Mouse (Mus musculus) left cerebral cortex, postnatal 10 days (tissue): ENCODE data around the gene Henmt1. TPM values are rescaled to one million over a fixed set of nuclear protein-coding genes. Genes with fewer than 3 reads are reported as not detected.
A peak's percentile ranks its signal among the peaks of the same experiment; 100 is the strongest.

Source experiments
- DNase-seq, 2 experiments: peaks; one replicate each; pipeline ENCODE4 v3.0.0; 2021 to 2022; ENCODE audit warnings: low spot score in 2 of 2, mixed read lengths in 1 of 2; ENCODE audit errors: extremely low spot score in 1 of 2
- intact Hi-C: fragments of 180-260 bp; cut with DNase I; formaldehyde crosslinking; loops from one replicate; pipeline ENCODE4 v1.15.1; 2025
- total RNA-seq, 2 experiments: library from RNA; stranded (reverse); gene quantifications; 2 replicates each; pipeline ENCODE4 v1.2.3; 2021

The Henmt1 gene
- total RNA-seq, 2 experiments from 2014 or later, result 3.7 to 5.1 TPM

GRCm38 (mm10) chr3:108926308-108926707 lies 13.4 kb upstream of the Henmt1 start:
- DNase-seq, result no peak
- intact Hi-C loops, result no loop called here

DNA sequence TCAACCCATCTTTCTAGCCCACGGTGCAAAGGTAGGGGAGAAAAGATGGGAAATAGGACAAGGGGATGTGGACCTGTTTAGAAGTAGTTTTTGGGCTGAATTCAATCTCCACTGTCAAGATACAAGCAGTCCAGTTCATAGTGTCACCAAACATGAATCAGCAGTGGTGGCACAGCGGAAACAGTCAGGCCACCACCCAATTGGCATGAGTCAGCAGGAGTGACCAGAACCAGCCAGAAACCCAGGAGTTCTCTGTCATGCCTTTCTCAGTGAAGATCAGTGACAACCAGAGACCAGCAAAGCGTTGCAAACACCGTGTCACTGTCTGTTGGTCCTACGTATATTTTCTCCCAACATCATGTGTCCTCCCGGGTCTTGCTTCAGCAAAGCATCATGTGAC lies 6.1 kb upstream of the Henmt1 start:
- no peak for DNase-seq
- intact Hi-C loops, result no loop called here

DNA sequence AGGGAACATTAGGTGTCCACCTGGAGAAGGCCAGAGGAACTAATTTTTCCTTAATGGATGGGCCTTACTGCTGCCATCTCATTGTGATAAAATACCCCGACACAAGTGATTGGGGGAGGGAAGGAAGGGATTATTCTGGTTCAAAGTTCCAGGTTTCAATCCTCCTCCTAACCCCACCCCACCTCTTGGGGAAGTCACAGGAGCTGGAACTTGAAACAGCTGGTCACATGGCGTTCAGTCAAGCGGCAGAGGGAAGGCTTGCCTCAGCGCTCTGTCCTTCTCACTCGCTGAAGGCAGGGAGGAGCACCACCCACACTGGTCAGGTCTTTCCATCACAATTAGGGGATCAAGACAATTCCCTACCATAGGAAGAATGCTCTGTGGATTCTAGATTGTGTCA lies 982 bp upstream of the Henmt1 start:
- intact Hi-C loops, result no loop called here
- DNase-seq, result no peak

DNA sequence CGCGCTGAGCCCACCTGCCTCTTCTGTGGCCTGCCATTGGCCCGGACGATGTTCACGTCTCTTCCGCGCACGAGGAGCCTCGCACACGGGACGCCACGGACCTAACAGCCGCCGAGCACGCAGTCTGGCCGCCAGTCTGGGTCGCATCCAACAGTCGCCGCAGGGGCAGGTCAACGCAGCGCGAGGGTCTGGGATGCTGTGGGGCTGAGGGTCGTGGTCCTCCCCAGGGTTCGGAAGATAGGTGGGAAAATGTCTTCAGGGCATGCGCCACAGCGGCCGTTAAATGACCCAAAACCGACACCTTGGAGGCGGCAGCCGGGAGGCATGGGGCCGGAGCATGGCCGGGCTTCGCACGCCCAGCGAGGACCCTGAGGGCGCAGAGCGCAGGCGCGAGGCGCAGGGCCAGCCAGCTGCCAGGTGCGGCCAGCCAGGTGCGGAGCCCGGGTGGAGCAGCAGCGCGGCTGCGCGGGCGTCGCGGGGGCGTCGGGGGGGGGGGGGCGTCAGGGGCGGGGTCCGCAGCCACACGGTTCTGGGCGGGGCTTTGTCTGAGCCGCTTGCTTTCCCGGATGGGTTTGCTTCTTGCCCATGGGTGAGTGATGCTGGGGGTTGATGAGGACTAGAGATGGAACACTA lies 444 bp downstream of the Henmt1 start, which contains the start of gene Gm9857:
Gm9857 (minus strand) TSS at position 445 of the 633 bp plus-strand sequence.
- DNase-seq, result peak in 1 of 2 experiments; percentile 36
- intact Hi-C loops, result no loop called here

DNA sequence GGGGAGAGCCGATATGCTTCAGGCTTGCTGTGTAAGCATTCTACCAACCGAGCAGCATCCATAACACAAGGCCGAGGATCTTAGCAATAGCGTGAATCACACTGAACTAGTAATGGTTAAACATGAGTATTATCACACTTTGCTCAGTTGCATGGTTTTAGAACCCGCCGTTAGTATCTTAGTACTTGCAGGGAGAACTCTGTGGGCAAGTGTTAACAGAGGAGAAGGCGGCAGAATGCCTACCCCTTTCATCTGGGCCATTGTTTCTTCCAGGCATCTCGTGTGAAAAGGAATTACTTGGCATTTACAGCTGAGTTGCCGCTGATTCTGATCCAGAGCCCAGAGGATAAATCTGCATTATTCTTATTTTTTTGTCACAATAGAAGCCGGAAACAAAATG lies 1.3 kb downstream of the Henmt1 start:
- no peak for DNase-seq
- intact Hi-C loops, result no loop called here

DNA sequence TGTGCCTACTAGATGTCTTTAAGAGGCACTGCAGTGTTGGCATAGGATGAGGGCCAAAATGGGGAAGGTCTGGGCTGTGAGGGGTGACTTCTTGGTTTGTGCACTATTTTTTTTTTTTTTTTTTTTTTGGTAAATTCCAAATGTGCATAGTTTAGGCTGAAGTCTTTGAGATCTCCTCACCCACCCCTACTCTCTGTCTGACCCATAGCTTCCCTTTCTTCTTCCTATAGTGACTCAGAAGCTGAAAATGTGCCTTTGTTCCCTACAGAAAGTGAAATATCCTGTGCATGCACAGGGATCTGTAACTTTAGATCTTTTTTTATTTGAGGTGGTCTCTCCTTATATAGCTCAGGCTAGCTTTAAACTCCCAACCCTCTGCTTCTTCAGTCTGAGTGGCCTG lies 18.3 kb downstream of the Henmt1 start:
- intact Hi-C loops, result no loop called here
- DNase-seq, result no peak

- no peak for DNase-seq
- intact Hi-C loops, result loop anchor here (5.0 kb wide), 1 partner anchor 47 kb away; the partner anchor contains the start of gene Prpf38b
Observed at GRCm38 (mm10) chr3:108959680-108960295, 20.1 kb downstream of the Henmt1 start.

DNA sequence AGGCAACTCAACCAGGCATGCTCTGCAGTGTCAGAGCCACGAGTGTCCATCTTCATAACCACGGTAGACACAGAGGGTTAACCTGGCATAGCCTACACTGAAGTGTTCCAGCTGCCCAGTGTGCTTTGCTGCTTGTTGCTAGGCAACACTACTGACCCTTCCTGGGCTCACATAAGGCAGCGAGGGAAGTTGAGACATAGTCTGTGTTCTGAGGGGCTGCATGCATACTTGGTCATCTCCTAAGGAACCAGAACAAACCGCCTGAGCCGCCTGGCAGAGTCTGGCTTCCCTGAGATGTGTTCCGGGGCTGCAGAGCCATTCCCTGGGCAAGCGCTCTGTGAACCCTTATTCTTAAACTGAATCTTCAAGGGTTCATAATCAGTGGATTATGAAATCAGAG lies 21.6 kb downstream of the Henmt1 start:
- DNase-seq, result peak; percentile 23 to 40
- intact Hi-C loops, result loop anchor here (5.0 kb wide), 1 partner anchor 49 kb away; the partner anchor contains the start of gene Prpf38b

- intact Hi-C loops, result loop anchor here (5.0 kb wide), 1 partner anchor 49 kb away; the partner anchor contains the start of gene Prpf38b
- DNase-seq, result no peak
Observed at GRCm38 (mm10) chr3:108961655-108962054, 22.0 kb downstream of the Henmt1 start.

DNA sequence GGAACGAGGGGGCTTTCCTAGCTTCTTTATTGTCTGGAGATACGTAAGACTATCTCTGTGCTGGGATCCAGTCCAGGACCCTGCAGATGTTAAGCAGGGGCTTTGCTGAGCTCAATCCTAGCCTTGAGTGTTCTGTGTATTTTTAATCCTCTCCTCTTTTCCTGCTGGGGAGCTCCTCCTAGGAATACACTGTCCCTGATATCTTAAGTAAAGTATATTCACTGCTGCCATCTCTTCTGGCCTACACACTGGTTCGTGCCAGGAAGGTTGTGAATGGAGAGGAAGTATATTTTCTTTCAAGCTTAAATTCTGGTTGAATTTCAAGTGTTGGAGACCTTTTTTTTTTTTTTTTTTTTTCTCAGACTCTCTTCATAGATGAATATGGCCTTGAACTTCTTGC lies 23.6 kb downstream of the Henmt1 start:
- no peak for DNase-seq
- intact Hi-C loops, result loop anchor here (5.0 kb wide), 1 partner anchor 51 kb away; the partner anchor contains the start of gene Prpf38b

- no peak for DNase-seq
- intact Hi-C loops, result loop anchor here (5.0 kb wide), 1 partner anchor 51 kb away; the partner anchor contains the start of gene Prpf38b
Observed at GRCm38 (mm10) chr3:108963776-108964175, 24.1 kb downstream of the Henmt1 start.

- intact Hi-C loops, result loop anchor here (5.0 kb wide), 1 partner anchor 52 kb away; the partner anchor contains the start of gene Prpf38b
- DNase-seq, result no peak
Observed at GRCm38 (mm10) chr3:108964361-108965044, 24.8 kb downstream of the Henmt1 start.

GRCm38 (mm10) chr3:108966051-108966450 lies 26.4 kb downstream of the Henmt1 start:
- intact Hi-C loops, result no loop called here
- DNase-seq, result no peak

GRCm38 (mm10) chr3:108973980-108974660 lies 34.4 kb downstream of the Henmt1 start:
- intact Hi-C loops, result no loop called here

DNA sequence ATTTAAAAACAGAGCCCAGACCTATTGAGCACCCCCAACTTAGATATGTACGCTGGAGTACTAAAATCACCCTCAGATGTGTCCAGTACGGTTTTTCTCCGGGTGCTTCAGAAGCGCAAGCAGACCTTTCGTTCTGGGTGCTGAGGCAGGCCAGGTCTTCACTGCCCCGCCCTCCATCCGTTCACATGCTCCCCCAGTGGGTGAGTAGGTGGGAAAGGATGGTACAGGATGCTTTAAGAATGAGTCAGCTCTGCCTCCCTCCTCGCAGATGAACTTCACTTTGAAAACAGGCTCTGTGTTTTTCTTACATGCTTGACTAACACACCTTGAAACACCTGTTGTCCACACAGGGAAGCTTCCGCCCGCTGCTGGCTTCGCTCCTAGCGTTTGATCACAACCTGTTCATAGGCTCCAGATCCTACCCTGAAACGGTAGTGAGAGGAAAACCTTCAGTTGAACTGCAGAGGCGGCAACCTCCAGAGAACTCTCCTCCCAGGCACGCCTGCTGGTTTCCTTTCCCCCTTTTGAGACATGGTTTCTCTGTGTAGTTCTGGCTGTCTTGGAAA lies 35.3 kb downstream of the Henmt1 start:
- DNase-seq, result no peak
- intact Hi-C loops, result no loop called here

More at GRCm38 (mm10) chr3:108973980-108974660, 34.4 kb downstream of the Henmt1 start:
- DNase-seq, result no peak

DNA sequence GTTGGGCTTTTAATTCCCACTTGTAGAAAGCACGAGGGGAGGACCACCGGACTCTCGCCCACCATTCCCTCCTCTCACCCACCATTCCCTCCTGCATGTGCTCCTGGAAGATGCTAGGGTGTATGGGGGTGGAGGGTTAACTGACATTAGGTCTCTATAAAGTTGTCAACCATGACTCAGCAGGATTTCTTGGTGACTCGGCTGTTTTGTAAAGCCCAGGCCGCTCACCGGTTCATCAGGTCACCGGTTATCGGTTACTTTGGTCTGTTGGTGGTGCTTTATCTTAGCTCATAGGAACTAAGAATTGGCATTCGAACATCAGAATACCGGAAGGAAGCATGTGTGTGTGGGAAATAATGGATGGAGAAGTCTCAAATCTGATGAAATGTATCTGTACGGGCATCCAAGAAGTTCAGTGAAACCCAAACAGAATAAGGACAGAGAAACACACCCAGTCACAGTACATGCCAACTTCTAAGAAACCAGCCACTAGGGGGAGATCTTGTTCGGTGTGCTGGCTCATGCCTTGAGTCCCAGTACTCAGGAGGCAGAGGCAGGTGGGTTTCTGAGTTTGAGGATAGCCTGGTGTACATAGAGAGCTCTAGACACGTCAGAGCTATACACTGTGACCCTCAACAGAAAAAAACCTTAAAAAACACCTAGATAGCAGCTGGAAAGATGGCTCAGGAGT lies 37.8 kb downstream of the Henmt1 start:
- DNase-seq, result no peak
- intact Hi-C loops, result no loop called here

GRCm38 (mm10) chr3:108981946-108982345 lies 42.3 kb downstream of the Henmt1 start:
- intact Hi-C loops, result loop anchor here (5.0 kb wide), 1 partner anchor 45 kb away; the partner anchor contains the start of gene Fam102b
- DNase-seq, result no peak

DNA sequence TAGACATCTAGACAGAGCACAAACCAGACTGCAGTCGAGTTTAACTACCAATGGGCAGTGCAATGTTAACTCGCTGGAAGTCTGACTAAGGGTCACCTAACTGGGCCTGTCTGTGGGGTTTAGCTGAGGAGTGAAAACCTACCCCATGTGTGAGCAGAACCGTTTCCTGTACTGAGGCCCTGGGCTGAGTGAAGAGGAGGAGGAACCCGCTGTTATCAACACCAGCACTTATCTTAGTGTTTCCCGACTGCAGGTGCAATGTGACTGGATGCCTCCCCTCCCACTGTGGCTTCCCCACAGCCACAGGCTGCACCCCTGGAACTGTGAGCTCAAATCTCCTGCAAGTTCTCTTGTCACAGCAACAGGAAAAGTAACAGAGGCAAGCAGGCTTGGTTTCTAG lies 44.3 kb downstream of the Henmt1 start:
- intact Hi-C loops, result loop anchor here (5.0 kb wide), 1 partner anchor 43 kb away; the partner anchor contains the start of gene Fam102b
- no peak for DNase-seq
